Mouse (Mus musculus) cerebellum, postnatal 4 days (tissue): Measurements from ENCODE around the gene Leap2.

ENCODE experiments used
- DNase-seq, 2 experiments: peaks; one replicate each; pipeline ENCODE4 v3.0.0; 2022; ENCODE audit warnings: low spot score in 2 of 2, mixed read lengths in 1 of 2

The Leap2 gene

DNA sequence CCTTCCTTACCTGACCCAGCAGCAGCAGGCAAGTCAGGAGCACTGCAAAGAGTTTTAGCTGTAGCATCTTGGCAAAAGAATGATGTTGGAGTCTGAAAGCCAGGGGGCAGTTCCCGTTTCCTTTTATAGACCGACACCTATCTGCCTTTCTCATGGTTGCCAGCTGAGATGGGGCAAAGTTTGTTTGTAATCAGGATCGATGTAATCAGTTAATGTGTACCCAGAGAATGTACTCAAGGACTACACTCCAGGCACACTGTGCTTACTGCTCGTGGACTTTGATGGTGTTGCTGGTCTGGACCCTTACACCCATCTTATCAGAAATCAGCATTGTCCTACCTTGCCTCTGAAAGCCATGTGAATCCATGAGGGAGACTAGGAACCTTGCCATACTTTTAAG, at the start of gene Leap2:
Leap2 (minus strand) TSS at position 135 of the 400 bp plus-strand sequence.
- DNase-seq = no peak

DNA sequence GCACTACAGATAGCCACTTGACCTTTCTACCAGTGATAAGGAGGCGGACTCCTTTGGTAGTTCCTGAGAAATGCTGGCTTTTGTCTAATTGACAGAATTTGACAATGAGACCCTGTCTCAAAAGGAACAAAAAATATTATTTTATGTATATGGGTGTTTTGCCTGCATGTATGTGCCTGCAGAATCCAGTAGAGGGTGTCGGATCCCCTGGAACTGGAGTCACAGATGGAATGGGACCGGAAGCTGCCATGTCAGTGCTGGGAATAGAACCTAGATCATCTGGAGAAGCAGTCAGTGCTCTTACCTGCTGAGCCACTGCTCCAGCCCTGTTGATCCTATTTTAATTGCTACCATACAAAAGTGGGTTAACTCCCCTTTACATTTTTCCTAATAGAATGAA, 49.7 kb upstream of the Leap2 start:
- DNase-seq = no peak

DNA sequence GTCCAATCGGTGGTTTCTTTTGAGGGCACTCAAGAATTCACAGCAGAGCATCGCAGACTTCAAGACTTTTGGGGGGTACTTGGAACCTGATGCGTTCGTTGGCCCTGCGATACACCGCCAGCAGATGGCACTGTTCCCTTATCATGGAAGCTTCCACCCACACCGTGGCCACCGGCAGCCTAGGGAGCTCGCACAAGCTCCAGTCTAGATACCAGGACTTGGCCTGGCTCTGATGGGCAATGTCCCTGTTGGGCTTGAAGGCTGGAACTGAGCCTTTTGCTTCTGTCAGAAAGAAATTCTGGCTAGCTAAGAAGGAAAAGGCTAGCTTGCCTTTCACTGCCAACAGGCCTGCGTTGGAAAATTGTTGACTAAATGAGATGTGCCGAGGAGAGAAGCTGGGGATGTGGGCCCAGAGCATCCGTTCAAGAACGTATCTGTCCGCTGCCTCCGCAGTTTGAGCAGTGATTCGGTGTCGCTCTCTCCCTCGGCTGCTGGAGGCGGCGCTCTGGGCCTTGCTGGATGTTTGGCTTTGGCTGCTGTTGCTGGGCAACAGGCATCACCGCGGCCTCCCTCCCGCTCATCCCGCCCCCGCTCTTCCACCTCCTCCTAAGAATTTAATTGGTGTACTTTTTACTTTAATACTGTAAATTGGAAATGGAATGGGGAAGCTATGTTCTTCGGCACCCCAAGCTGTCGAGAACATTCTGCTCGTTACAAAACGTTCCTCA, 47.2 kb upstream of the Leap2 start, which contains the start of gene Gm9837:
Gm9837 (minus strand) TSS at position 512 of the 728 bp plus-strand sequence.
- DNase-seq = peak; percentile 81 to 93

DNA sequence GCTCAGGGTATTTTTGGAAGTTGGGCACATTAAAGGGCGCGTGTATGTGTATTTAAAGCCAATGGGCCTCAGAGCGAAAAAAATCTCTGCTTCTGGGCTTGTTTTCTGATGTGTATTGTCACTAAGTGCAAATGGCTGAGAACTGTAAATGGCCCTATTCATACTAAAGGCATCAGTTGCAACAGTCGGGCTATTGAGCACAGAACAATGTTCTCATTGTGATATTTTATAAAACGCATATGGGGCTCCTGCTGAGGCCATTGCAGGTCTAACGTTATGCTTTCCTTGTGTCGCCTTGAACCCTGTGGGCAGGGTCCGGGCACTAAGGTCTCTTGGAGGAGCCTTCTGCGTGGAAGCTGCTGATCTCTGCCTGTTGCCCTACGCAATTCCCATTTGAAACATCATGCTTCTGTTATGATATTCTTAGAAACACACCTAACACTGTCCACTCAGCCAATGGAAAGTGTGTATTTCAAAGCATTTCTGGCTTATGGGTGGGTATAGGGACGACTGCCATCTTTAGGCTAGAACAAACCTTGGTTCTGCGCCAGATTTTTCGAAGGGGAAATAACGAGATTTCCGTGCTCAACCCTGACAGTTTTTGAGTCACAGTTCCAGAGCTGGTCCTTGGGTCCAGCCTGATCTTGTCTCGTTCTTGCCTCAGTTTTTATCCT, 46.5 kb upstream of the Leap2 start:
- no peak for DNase-seq

GRCm38 (mm10) chr11:53466231-53466971, 43.4 kb upstream of the Leap2 start:
- DNase-seq = peak; percentile 77 to 88

- DNase-seq = no peak
Observed at GRCm38 (mm10) chr11:53463551-53464424, 40.8 kb upstream of the Leap2 start.

- no peak for DNase-seq
Observed at GRCm38 (mm10) chr11:53461727-53462126, 38.8 kb upstream of the Leap2 start.

- no peak for DNase-seq
Observed at GRCm38 (mm10) chr11:53460192-53460591, 37.2 kb upstream of the Leap2 start.

DNA sequence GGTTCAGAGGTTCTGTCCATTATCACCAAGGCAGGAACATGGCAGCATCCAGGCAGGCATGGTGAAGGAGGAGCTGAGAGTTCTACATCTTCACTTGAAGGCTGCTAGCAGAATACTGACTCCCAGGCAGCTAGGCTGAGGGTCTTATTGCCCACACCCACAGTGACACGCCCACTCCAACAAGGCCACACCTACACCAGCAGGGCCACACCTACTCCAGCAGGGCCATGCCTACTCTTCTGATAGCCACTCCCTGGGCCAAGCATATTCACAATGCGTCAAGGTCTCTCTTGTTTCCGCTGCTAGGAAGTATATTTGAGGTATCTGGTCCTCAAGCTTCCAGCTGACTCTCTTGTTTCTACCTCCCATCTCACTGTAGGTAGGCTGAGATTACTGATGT, 36.0 kb upstream of the Leap2 start:
- DNase-seq = no peak

GRCm38 (mm10) chr11:53457372-53457954, 34.5 kb upstream of the Leap2 start:
- DNase-seq = no peak

- DNase-seq = no peak
Observed at GRCm38 (mm10) chr11:53456474-53457371, 33.8 kb upstream of the Leap2 start, which contains the start of the genes Gm10447 and Shroom1. Gm10447 (minus strand) TSS chr11:53457110. Shroom1 (plus strand) TSS chr11:53457205.

DNA sequence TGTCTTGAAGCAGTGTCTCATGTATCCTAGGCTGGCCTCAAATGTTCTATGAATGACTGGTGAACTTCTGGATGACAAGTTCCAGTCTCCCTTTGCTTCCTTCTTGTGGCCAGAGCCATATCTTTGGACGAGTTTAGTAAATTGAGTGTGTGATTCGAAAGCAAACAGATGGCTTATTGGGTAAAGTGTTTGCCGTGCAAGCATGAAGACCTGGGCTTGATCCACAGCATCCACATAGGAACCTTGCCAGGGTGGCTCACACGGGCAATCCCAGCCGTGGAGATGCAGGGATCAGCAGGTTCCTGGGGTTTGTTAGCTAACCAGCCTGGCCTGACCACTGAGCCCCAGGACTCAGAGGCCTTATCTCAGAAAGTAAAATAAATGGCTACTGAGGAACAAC, 30.1 kb upstream of the Leap2 start:
- no peak for DNase-seq

GRCm38 (mm10) chr11:53452396-53452795, 29.4 kb upstream of the Leap2 start:
- no peak for DNase-seq

DNA sequence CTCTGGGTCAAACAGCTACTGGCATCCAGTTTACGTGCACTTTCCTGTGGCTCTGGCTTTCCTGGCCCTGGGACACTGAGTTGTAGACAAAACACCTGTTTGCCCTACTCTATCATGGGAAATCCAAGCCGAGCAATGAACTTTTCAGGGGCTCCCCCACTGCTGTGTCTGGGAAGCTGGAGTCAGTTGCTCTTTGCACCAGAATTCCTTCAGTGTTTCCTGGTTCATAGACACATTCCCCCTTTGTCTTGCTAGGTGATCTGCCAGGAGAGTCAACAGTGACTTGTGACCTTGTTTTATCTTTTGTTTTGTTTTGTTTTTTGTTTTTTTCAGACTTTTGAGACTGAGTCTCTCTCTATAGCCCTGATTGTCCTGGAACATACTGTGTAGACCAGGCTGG, 28.4 kb upstream of the Leap2 start:
- DNase-seq = no peak

- no peak for DNase-seq
Observed at GRCm38 (mm10) chr11:53450070-53450705, 27.2 kb upstream of the Leap2 start.

GRCm38 (mm10) chr11:53448529-53448928, 25.6 kb upstream of the Leap2 start:
- no peak for DNase-seq

DNA sequence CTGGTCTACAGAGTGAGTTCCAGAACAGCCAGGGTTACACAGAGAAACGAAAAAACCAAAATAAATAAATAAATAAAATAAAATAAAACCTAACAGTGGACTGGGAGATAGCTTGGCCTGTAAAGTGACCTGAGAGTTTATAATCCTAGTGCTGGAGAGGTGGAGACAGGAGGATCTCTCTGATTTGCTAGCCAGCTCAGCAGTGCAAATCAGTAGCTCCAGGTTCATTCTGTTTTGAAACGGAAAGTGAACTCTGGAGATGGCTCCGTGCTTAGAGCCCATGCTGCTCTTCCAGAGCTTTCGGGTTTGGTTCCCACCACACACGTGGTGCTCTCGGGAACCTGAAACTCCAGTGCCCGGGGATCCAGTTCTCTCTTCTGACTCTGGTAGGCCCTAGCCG, 25.0 kb upstream of the Leap2 start:
- no peak for DNase-seq

- no peak for DNase-seq
Observed at GRCm38 (mm10) chr11:53446183-53446582, 23.2 kb upstream of the Leap2 start.

DNA sequence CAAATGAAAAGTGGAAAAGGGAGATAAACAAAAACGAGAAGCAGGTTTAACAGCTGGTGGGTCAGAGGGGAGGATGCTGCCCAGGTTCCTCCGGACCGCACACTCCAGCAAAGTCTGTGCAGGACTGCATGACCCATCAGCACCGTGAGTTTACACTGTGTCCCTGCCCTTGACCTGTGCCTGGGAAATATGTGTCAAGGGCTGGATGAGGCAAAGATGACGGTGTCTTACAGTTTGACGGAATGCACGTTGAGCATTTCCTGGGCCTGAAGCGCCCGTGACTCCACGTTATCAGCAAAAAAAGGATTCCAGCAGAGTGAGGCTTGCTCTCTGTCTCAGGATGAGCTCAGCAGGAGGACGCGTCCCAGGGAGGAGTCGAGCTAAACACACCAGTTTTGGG, 22.6 kb upstream of the Leap2 start:
- no peak for DNase-seq

DNA sequence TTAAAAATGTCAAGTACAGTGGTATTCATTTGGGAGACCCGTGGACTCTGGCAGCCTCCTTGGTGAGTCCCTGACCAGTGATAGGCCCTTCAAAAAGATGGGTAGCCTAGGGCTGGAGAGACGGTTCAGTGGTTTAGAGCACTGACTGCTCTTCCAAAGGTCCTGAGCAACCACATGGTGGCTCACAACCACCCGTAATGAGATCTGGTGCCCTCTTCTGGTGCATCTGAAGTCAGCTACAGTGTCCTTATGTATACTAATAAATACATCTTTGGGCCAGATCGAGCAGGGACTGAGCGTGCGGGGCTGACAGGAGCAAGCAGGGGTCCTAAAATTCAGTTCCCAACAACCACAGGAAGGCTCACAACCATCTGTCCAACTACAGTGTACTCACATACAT, 20.9 kb upstream of the Leap2 start:
- no peak for DNase-seq
